Mouse (Mus musculus) heart, adult 2 months (tissue): ENCODE measurements around the gene Ern1. TPM values are rescaled to one million over a fixed set of nuclear protein-coding genes. Genes with fewer than 3 reads are reported as not detected.

Experiments
- DNase-seq, 2 experiments: peaks; one replicate each; pipeline ENCODE4 v3.0.0; 2021
- H3K27ac ChIP-seq: fragments of 200-600 bp; 2 replicates; pipeline ENCODE4 v1.8.1; 2022
- H3K27me3 ChIP-seq: fragments of 200-500 bp; 2 replicates; pipeline ENCODE4 v1.6.1; 2012; ENCODE audit warnings: mild to moderate bottlenecking, low read length, inconsistent platforms, mixed read lengths; ENCODE audit not compliant: control insufficient read depth, insufficient read depth
- H3K36me3 ChIP-seq: fragments of 200-500 bp; 2 replicates; pipeline ENCODE4 v1.6.1; 2012; ENCODE audit warnings: low read length, inconsistent platforms; ENCODE audit not compliant: control insufficient read depth, insufficient read depth
- H3K4me1 ChIP-seq: fragments of 200-500 bp; 2 replicates; pipeline ENCODE4 v1.6.1; 2011; ENCODE audit warnings: low read length; ENCODE audit not compliant: control insufficient read depth, insufficient read depth
- H3K4me3 ChIP-seq: fragments of 200-600 bp; 2 replicates; pipeline ENCODE4 v1.8.1; 2022
- H3K79me2 ChIP-seq: fragments of 200-500 bp; replicated peaks from 2 replicates; pipeline ENCODE4 v1.6.1; 2012; ENCODE audit warnings: mild to moderate bottlenecking, inconsistent platforms, low read length, moderate library complexity, mixed read lengths; ENCODE audit not compliant: control insufficient read depth, insufficient read depth
- H3K9ac ChIP-seq: fragments of 200-500 bp; 2 replicates; pipeline ENCODE4 v1.6.1; 2012; ENCODE audit warnings: low read depth, mild to moderate bottlenecking, control low read depth, inconsistent platforms, low read length, mixed read lengths
- CTCF ChIP-seq: fragments of 200-600 bp; IDR thresholded peaks from 2 replicates; pipeline ENCODE4 v1.8.1; 2022; ENCODE audit warnings: antibody characterized with exemption, mild to moderate bottlenecking, moderate library complexity
- EP300 ChIP-seq: fragments of 200-500 bp; IDR thresholded peaks from 2 replicates; pipeline ENCODE4 v1.6.1; 2011; ENCODE audit warnings: low read depth, low read length, control low read depth; ENCODE audit not compliant: insufficient read depth
- POLR2A ChIP-seq: fragments of 200-500 bp; IDR thresholded peaks from 2 replicates; pipeline ENCODE4 v1.6.1; 2011; ENCODE audit warnings: mild to moderate bottlenecking, low read depth, low read length, control low read depth; ENCODE audit not compliant: insufficient read depth
- WGBS: fragments of 180-500 bp; shearing (Covaris S2); methylation state at CpG from one replicate; pipeline ENCODE4 v1.1.7; 2018; 5-methylcytosine and 5-hydroxymethylcytosine counted together
- intact Hi-C: fragments of 180-260 bp; cut with DNase I; formaldehyde crosslinking; loops from one replicate; pipeline ENCODE4 v1.15.1; 2025
- polyA plus RNA-seq: library from polyadenylated mRNA; depleted of rRNA; stranded (reverse); fragments of >200 nt; gene quantifications from 2 replicates; pipeline ENCODE4 v1.2.3, GENCODE M21; 2012
- total RNA-seq, 2 experiments: library from RNA; stranded (reverse); gene quantifications; 2 replicates each; pipeline ENCODE4 v1.2.3; 2021

Ern1 gene
- total and polyA plus RNA-seq, 3 experiments: 6.4 to 13.9 (median 10.2) TPM

DNA sequence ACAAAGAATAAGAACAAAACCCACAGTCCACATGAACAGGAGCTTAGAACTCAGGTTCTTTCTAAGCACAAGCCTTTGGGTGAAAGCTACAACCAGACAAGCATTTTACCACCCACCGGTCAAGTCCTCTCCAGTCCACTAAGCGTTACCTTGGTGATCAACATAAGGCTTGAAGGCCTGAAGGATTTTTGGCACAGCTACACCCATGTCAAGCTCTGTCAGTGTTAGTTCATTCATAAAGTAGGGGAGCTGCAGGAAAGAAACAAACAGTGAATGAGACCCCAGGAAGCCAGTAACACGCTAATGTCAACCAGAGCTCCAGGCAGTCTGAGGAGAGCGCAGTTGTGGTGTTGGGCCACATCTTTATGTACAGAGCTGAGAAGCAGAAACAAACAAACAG is 41.5 kb upstream of the Ern1 start:
- intact Hi-C loops: no loop called here
- no peak for DNase-seq
- Histone ChIP-seq H3K27me3 (no peaks in the 10 kb centered on the region), H3K9ac (no peak overlapping the region), H3K4me1 (peaks cover 2% of the 10 kb centered on the region; the same call in 1 of the 2 replicates), H3K27ac (no peak overlapping the region), H3K36me3 (no peaks in the 10 kb centered on the region), H3K79me2 (no peaks in the 10 kb centered on the region), H3K4me3 (no peak overlapping the region)
- TF ChIP-seq CTCF: no peak
- TF ChIP-seq EP300: no peak
- TF ChIP-seq POLR2A: no peak
- 95% methylated on average over 4 of the region's 4 CpGs for WGBS

GRCm38 (mm10) chr11:106527926-106528325 is 40.3 kb upstream of the Ern1 start:
- Histone ChIP-seq H3K36me3 (no peaks in the 10 kb centered on the region), H3K27me3 (no peaks in the 10 kb centered on the region), H3K79me2 (no peaks in the 10 kb centered on the region), H3K4me3 (no peak overlapping the region), H3K9ac (no peak overlapping the region), H3K27ac (no peak overlapping the region), H3K4me1 (no peaks in the 10 kb centered on the region)
- intact Hi-C loops: no loop called here
- TF ChIP-seq POLR2A: no peak
- no peak for TF ChIP-seq CTCF
- TF ChIP-seq EP300: no peak
- WGBS: 54% methylated on average over 1 of the region's 1 CpGs
- no peak for DNase-seq

DNA sequence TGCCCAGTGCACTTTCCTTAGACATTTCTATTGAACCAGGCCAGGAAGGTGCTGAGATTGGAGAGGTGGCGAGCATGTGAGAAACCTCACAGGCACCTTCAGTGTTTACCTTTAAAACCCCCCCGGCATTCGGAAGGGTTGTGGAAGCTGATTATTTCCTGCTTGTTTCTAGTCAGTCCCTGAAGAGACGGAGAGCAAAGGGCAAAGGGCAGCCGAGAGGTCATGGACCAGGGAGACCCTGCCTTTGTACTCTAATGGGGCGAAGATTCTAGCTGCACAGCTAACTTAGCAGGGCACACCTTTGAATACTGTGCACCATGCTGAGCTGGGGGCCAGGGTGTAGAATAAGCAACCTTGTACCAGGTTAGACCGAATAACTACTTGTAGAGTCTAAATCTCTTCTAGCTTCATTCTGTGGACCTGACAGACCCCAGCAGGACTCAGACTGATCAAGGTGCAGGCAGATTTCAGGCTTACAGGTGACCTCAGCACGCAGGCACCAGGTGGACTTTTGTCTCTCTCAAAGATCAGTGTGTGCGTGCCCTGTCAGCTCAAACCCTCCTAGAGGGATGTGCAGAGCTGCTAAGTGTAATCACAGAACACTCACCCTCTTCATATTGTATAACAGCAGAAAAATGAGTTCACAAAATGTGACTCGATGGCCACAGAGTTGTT is 39.6 kb upstream of the Ern1 start:
- no peak for DNase-seq

DNA sequence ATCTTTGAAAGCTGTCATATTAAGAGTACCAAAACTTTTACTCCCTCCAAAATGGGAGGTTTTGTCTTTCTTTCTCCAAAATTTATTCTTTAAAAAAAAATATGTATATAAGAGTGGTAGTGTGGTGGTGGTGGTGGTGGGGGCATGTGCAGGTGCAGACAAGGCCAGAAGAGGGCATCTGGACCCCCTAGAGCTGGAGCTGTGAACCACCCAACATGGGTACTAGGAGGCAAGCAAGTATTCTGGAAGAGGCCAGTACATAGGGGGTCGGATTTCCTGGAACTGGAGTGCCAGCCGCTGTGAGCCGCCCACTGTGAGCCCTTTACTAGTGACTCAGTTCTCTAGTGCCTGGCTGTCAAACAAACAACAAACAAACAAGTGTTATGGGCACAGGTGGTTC is 34.9 kb upstream of the Ern1 start:
- H3K4me1 ChIP-seq: peaks cover 6% of the 10 kb centered on the region
- intact Hi-C loops: no loop called here
- whole genome bisulfite sequencing: 74% methylated on average over 3 of the region's 3 CpGs
- H3K4me3 ChIP-seq: no peak overlapping the region
- no peak overlapping the region for H3K9ac ChIP-seq
- TF ChIP-seq CTCF (peak; percentile 19; the same call in 1 of the 2 replicates), POLR2A (no peak), EP300 (no peak)
- H3K79me2 ChIP-seq: no peaks in the 10 kb centered on the region
- DNase-seq: no peak
- no peaks in the 10 kb centered on the region for H3K27me3 ChIP-seq
- H3K36me3 ChIP-seq: no peaks in the 10 kb centered on the region; the same call in 1 of the 2 replicates
- no peak overlapping the region for H3K27ac ChIP-seq

More for the DNA sequence above, 39.6 kb upstream of the Ern1 start:
- H3K4me3 ChIP-seq: no peak overlapping the region
- H3K36me3 ChIP-seq: no peaks in the 10 kb centered on the region
- H3K4me1 ChIP-seq: no peaks in the 10 kb centered on the region
- no peak overlapping the region for H3K27ac ChIP-seq
- no peak overlapping the region for H3K9ac ChIP-seq
- H3K27me3 ChIP-seq: no peaks in the 10 kb centered on the region
- no peaks in the 10 kb centered on the region for H3K79me2 ChIP-seq
- TF ChIP-seq EP300: no peak
- no peak for TF ChIP-seq POLR2A
- TF ChIP-seq CTCF: no peak
- intact Hi-C loops: no loop called here
- 82% methylated on average over 10 of the region's 10 CpGs for whole genome bisulfite sequencing

DNA sequence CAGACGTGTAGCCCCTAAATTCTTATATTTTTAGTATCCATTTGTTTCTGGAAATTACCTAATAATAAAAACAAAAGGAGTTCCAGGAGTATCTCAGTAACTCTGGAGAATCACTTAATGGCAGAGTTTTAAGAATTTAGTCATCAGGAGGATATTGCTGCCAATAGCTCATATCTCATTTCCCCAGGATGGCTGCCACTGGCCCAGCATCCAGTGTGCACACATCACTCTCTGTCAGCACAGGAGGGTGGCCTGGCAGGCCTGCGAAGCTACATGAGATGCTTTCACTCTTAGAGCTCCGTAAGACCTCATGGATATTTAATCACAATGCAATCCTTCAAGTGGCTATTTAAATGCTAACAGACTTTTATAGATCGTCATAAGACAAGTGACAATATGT is 34.0 kb upstream of the Ern1 start:
- 34% methylated on average over 4 of the region's 4 CpGs for WGBS
- H3K27ac ChIP-seq: peak overlapping the region; percentile 12; the same call in 1 of the 2 replicates
- no peaks in the 10 kb centered on the region for H3K27me3 ChIP-seq
- intact Hi-C loops: no loop called here
- no peak overlapping the region for H3K9ac ChIP-seq
- H3K4me3 ChIP-seq: no peak overlapping the region
- H3K36me3 ChIP-seq: no peaks in the 10 kb centered on the region; the same call in 1 of the 2 replicates
- TF ChIP-seq EP300: no peak
- TF ChIP-seq CTCF: no peak
- no peak for TF ChIP-seq POLR2A
- DNase-seq: peak in 1 of 2 experiments; percentile 56
- no peaks in the 10 kb centered on the region for H3K79me2 ChIP-seq
- H3K4me1 ChIP-seq: peaks cover 6% of the 10 kb centered on the region

GRCm38 (mm10) chr11:106520404-106520803 is 32.8 kb upstream of the Ern1 start:
- 48% methylated on average over 3 of the region's 3 CpGs for WGBS
- Histone ChIP-seq H3K27ac (peak overlapping the region; percentile 17; the same call in 1 of the 2 replicates), H3K27me3 (no peaks in the 10 kb centered on the region), H3K4me3 (no peak overlapping the region), H3K4me1 (peaks cover 6% of the 10 kb centered on the region), H3K36me3 (no peaks in the 10 kb centered on the region; the same call in 1 of the 2 replicates), H3K79me2 (no peaks in the 10 kb centered on the region), H3K9ac (no peak overlapping the region)
- TF ChIP-seq POLR2A (no peak), CTCF (no peak), EP300 (no peak)
- intact Hi-C loops: no loop called here
- no peak for DNase-seq
